Mouse (Mus musculus): ENCODE data around the gene Fcmr. TPM values are rescaled to one million over a fixed set of nuclear protein-coding genes. Genes with fewer than 3 reads are reported as not detected.

Gene Fcmr
- 0.33 and 0.69 TPM in 2 replicates for polyA plus RNA-seq (2016; fragmentation: Nextera tagmentation; extraction: Ambion mirVana)

DNA sequence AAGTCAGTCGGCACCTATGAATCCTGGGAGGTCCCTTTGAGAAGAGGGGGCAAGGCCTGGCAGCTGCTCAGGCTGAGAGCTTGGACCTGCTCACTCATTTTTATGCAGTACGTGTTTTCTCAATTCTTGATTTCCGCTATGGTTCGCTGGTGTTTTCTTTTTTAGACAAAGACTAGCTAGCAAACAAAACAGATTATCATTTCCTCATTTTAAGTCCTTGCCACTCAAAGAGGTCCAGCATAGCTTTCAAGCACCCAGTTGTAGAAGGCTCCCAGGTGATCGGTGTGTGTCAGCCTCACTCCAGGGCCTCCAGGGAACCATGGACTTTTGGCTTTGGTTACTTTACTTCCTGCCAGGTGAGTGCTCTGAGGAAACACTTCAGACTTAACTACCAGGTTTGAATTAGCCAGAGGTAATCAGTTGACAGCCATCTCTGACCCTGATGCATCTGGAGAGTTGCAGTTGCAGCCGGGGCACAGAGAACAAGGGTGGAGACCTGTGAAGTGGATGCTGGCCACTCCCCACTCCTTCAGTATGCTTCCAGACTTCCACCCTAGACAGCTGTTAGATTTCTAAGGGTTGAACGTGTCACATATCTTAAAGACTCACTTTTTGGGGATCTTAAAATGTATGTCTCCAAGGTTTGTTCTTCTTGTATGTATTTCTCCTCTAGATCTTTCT lies at the start of gene Fcmr:
Fcmr (plus strand) TSS at position 129 of the 681 bp plus-strand sequence.
- no peak for DNase-seq (ENCODE audit: low spot score)
- Histone ChIP-seq H3K4me1 (no peaks in the 10 kb centered on the region), H3K27me3 (ENCODE audit: low read depth, poor library complexity, severe bottlenecking) (no peaks in the 10 kb centered on the region), H3K36me3 (no peaks in the 10 kb centered on the region), H3K27ac (no peak within 1 kb of the TSS), H3K9me3 (replicated peaks) (no peaks in the 10 kb centered on the region), H3K4me3 (no peak within 1 kb of the TSS)
- 83% methylated on average over 7 of the region's 7 CpGs for WGBS

DNA sequence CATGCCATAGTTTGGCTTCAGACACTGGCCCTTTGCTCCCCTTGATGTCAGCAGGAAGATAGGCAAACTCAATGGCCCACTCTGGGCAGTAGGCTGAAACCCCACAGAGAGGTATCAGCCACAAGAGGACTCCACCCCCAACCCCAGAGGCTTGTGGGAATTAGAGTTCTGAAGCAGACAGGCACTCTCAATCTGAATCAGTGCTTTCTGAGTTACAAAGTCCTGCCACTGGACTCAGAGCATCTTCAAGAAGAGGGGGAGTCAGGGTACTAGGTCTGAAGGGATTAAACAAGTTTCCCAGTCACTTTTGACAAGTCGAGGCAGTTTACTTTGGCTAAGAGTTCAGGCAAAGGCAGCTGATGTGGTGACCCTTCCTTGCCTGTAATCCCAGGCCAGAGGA lies 45.7 kb upstream of the Fcmr start:
- Histone ChIP-seq H3K4me1 (no peaks in the 10 kb centered on the region), H3K4me3 (no peak overlapping the region), H3K27ac (no peak overlapping the region), H3K27me3 (ENCODE audit: low read depth, poor library complexity, severe bottlenecking) (no peaks in the 10 kb centered on the region), H3K36me3 (no peaks in the 10 kb centered on the region), H3K9me3 (replicated peaks) (no peaks in the 10 kb centered on the region)
- 80% methylated on average over 1 of the region's 1 CpGs for WGBS
- no peak for DNase-seq (ENCODE audit: low spot score)

GRCm38 (mm10) chr1:130820316-130821148 lies 44.9 kb upstream of the Fcmr start:
- Histone ChIP-seq H3K27me3 (ENCODE audit: low read depth, poor library complexity, severe bottlenecking) (no peaks in the 10 kb centered on the region), H3K9me3 (replicated peaks) (no peaks in the 10 kb centered on the region), H3K4me1 (no peaks in the 10 kb centered on the region), H3K4me3 (no peak overlapping the region), H3K27ac (no peak overlapping the region), H3K36me3 (no peaks in the 10 kb centered on the region)
- no peak for DNase-seq (ENCODE audit: low spot score)
- WGBS: 85% methylated on average over 7 of the region's 7 CpGs

- Histone ChIP-seq H3K9me3 (replicated peaks) (no peaks in the 10 kb centered on the region), H3K4me3 (no peak overlapping the region), H3K4me1 (no peaks in the 10 kb centered on the region), H3K27me3 (ENCODE audit: low read depth, poor library complexity, severe bottlenecking) (no peaks in the 10 kb centered on the region), H3K36me3 (no peaks in the 10 kb centered on the region), H3K27ac (no peak overlapping the region)
- no peak for DNase-seq (ENCODE audit: low spot score)
- 73% methylated on average over 2 of the region's 2 CpGs for WGBS
Measured at GRCm38 (mm10) chr1:130821149-130821471, 44.4 kb upstream of the Fcmr start.

- Histone ChIP-seq H3K9me3 (replicated peaks) (no peaks in the 10 kb centered on the region), H3K4me1 (no peaks in the 10 kb centered on the region), H3K36me3 (no peaks in the 10 kb centered on the region), H3K27me3 (ENCODE audit: low read depth, poor library complexity, severe bottlenecking) (no peaks in the 10 kb centered on the region), H3K27ac (no peak overlapping the region), H3K4me3 (no peak overlapping the region)
- DNase-seq (ENCODE audit: low spot score): no peak
- 82% methylated on average over 9 of the region's 9 CpGs for WGBS
Measured at GRCm38 (mm10) chr1:130821911-130822625, 43.4 kb upstream of the Fcmr start.

DNA sequence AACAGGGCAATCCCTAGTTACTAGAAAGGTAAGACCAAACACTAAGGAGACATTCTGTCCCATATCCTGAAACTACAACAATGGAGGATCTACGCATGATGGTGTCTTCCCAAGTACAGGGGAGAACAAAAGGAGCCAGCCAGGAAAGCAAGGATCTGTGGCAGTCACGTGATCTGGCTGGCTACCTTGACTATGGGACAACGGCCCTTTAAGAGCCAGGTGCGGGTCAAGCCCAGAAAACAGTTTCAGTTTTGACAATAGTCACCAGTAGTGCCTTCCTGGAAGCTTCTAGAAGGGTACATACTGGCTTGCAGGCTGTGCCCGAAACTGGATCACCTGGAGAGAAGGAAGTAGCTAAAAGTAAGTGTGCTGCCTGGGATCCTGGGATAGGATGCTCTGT lies 39.0 kb upstream of the Fcmr start, which contains the start of gene Pigr:
Pigr (plus strand) TSS at position 237 of the 400 bp plus-strand sequence.
- DNase-seq (ENCODE audit: low spot score): no peak
- no peaks in the 10 kb centered on the region for H3K9me3 ChIP-seq (replicated peaks)
- no peaks in the 10 kb centered on the region for H3K36me3 ChIP-seq
- 88% methylated on average over 5 of the region's 5 CpGs for WGBS
- no peak within 1 kb of the TSS for H3K27ac ChIP-seq
- no peaks in the 10 kb centered on the region for H3K27me3 ChIP-seq (ENCODE audit: low read depth, poor library complexity, severe bottlenecking)
- H3K4me1 ChIP-seq: no peaks in the 10 kb centered on the region
- no peak within 1 kb of the TSS for H3K4me3 ChIP-seq

- no peak overlapping the region for H3K4me3 ChIP-seq
- H3K36me3 ChIP-seq: no peaks in the 10 kb centered on the region
- 83% methylated on average over 4 of the region's 4 CpGs for WGBS
- DNase-seq (ENCODE audit: low spot score): no peak
- H3K4me1 ChIP-seq: no peaks in the 10 kb centered on the region
- no peak overlapping the region for H3K27ac ChIP-seq
- no peaks in the 10 kb centered on the region for H3K27me3 ChIP-seq (ENCODE audit: low read depth, poor library complexity, severe bottlenecking)
- no peaks in the 10 kb centered on the region for H3K9me3 ChIP-seq (replicated peaks)
Measured at GRCm38 (mm10) chr1:130828656-130829055, 36.8 kb upstream of the Fcmr start.

DNA sequence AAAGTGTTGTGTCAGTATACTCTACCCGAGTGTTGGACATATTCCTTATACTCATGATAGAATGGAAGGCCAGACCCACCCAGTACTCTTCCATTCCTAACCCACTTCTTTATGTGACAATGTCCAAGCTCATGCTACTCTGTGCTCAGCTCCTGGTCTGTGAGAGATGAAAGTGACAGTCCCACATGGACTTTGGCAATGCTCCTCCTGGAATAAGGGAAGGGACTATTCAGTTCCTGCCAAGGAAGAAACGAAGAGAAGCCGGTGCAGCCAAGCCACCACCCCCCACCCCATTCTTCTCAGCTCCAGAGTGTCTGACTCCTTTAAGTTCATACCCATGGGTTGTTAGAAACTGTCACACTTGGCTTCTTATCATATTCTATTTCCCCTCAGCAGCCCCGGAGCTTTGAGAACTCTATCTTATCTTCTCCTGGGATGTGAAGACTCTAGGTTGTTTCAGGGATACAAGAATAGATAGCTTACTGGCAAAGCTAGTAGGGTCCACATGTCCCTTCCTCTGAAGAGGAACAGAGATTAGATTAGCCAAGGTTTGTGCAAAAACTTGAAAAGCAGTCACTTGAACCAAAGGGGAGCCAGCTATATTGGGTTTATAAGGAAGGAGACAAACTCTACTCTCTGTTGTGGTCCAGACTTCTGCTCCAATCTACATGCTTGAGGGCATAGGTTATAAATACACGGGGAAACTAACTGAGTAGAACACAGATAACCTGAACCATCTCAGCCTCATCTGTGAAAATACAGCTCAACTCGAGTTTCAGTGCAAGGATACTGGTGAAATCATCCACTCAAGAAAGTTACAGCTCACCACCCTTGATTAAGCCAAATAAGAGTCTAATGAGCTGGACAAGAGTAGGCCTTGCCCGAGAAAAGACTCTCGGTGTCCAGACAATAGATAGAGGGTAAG lies 35.3 kb upstream of the Fcmr start:
- no peak overlapping the region for H3K27ac ChIP-seq
- DNase-seq (ENCODE audit: low spot score): no peak
- H3K36me3 ChIP-seq: no peaks in the 10 kb centered on the region
- no peaks in the 10 kb centered on the region for H3K4me1 ChIP-seq
- H3K4me3 ChIP-seq: no peak overlapping the region
- no peaks in the 10 kb centered on the region for H3K27me3 ChIP-seq (ENCODE audit: low read depth, poor library complexity, severe bottlenecking)
- no peaks in the 10 kb centered on the region for H3K9me3 ChIP-seq (replicated peaks)
- 86% methylated on average over 8 of the region's 8 CpGs for whole genome bisulfite sequencing

GRCm38 (mm10) chr1:130832230-130833149 lies 33.0 kb upstream of the Fcmr start:
- WGBS: 67% methylated on average over 5 of the region's 5 CpGs
- H3K36me3 ChIP-seq: no peaks in the 10 kb centered on the region
- H3K9me3 ChIP-seq (replicated peaks): no peaks in the 10 kb centered on the region
- DNase-seq (ENCODE audit: low spot score): no peak
- H3K4me1 ChIP-seq: no peaks in the 10 kb centered on the region
- no peak overlapping the region for H3K27ac ChIP-seq
- no peaks in the 10 kb centered on the region for H3K27me3 ChIP-seq (ENCODE audit: low read depth, poor library complexity, severe bottlenecking)
- H3K4me3 ChIP-seq: no peak overlapping the region

GRCm38 (mm10) chr1:130835161-130835936 lies 30.1 kb upstream of the Fcmr start:
- 91% methylated on average over 6 of the region's 6 CpGs for WGBS
- no peaks in the 10 kb centered on the region for H3K36me3 ChIP-seq
- 0 out of 2 replicates have a peak, but pooled peaks cover 4% of the 10 kb centered on the region for H3K4me1 ChIP-seq

DNA sequence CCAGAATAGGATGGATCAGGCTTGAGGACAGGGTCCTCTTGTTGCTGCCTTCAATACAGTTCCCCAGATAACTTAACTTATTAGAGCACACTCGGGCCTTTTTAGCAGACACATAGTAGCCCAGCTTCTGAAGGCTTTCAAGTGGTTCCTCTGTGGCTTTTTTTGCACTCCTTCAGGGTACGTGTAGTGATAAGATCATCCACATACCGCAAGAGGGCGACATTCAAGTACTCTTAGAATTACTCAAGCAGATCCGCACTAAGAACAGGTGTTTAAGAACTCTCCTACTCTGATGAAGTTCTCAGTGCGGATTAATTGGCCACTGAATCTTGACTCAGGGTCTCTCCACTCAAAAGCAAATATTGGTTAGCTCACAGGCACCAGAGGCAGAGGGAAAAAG lies 27.2 kb upstream of the Fcmr start:
- Histone ChIP-seq H3K4me3 (no peak overlapping the region), H3K9me3 (replicated peaks) (no peaks in the 10 kb centered on the region), H3K27ac (no peak overlapping the region), H3K27me3 (ENCODE audit: low read depth, poor library complexity, severe bottlenecking) (no peaks in the 10 kb centered on the region), H3K36me3 (no peaks in the 10 kb centered on the region), H3K4me1 (0 out of 2 replicates have a peak, but pooled peaks cover 12% of the 10 kb centered on the region)
- WGBS: 53% methylated on average over 6 of the region's 6 CpGs
- no peak for DNase-seq (ENCODE audit: low spot score)

More at GRCm38 (mm10) chr1:130835161-130835936, 30.1 kb upstream of the Fcmr start:
- DNase-seq (ENCODE audit: low spot score): no peak
- H3K27ac ChIP-seq: no peak overlapping the region
- H3K27me3 ChIP-seq (ENCODE audit: low read depth, poor library complexity, severe bottlenecking): no peaks in the 10 kb centered on the region
- no peak overlapping the region for H3K4me3 ChIP-seq
- H3K9me3 ChIP-seq (replicated peaks): no peaks in the 10 kb centered on the region

Measured in limb, embryonic 10.5 days (tissue).